ENCODE assay signal across 7 mouse cellular contexts in genomic region chr9:79792841-79793835, GRCm38 (mm10). TPM values are rescaled to one million over a fixed set of nuclear protein-coding genes. Genes with fewer than 3 reads are reported as not detected.
A peak's percentile ranks its signal among the peaks of the same experiment; 100 is the strongest.
DNase-seq lines count a peak whose midpoint lies in the region; ATAC-seq lines count a peak whose summit lies in the region.

TSS of gene Tmem30a (minus strand) at chr9:79793507.

- no peaks in the 10 kb centered on the region for H3K9me3 ChIP-seq in embryonic facial prominence, embryonic 12.5 days
- no peaks in the 10 kb centered on the region for H3K9me3 ChIP-seq in limb, embryonic 11.5 days (ENCODE audit: control insufficient read depth, low read length)
- H3K9me3 ChIP-seq in midbrain, embryonic 14.5 days (ENCODE audit: control insufficient read depth, low read length), result no peaks in the 10 kb centered on the region

- peak within 1 kb of the TSS; percentile 90 for H3K27ac ChIP-seq in embryonic facial prominence, embryonic 12.5 days
- H3K27ac ChIP-seq in limb, embryonic 11.5 days (replicated peaks; ENCODE audit: low read depth, low read length), result peak within 1 kb of the TSS; percentile 72
- H3K27ac ChIP-seq in midbrain, embryonic 14.5 days (replicated peaks; ENCODE audit: low read depth, low read length), result peak within 1 kb of the TSS; percentile 87

- H3K4me2 ChIP-seq in embryonic facial prominence, embryonic 12.5 days (replicated peaks), result peak within 1 kb of the TSS; percentile 57
- peak within 1 kb of the TSS; percentile 59 for H3K4me2 ChIP-seq in limb, embryonic 11.5 days (ENCODE audit: low read depth, severe bottlenecking)
- peak within 1 kb of the TSS; percentile 59 for H3K4me2 ChIP-seq in midbrain, embryonic 14.5 days (ENCODE audit: low read length)

- no peaks in the 10 kb centered on the region for H3K27me3 ChIP-seq in embryonic facial prominence, embryonic 12.5 days
- no peaks in the 10 kb centered on the region for H3K27me3 ChIP-seq in limb, embryonic 11.5 days (ENCODE audit: control insufficient read depth, insufficient read depth, low read length)
- H3K27me3 ChIP-seq in midbrain, embryonic 14.5 days (ENCODE audit: control insufficient read depth, insufficient read depth, low read length), result no peaks in the 10 kb centered on the region

- H3K9ac ChIP-seq in embryonic facial prominence, embryonic 12.5 days, result peak within 1 kb of the TSS; percentile 78
- H3K9ac ChIP-seq in limb, embryonic 11.5 days (ENCODE audit: low read length), result peak within 1 kb of the TSS; percentile 79
- H3K9ac ChIP-seq in midbrain, embryonic 14.5 days (replicated peaks; ENCODE audit: low read length), result peak within 1 kb of the TSS; percentile 92

- no peaks in the 10 kb centered on the region for H3K36me3 ChIP-seq in embryonic facial prominence, embryonic 12.5 days
- H3K36me3 ChIP-seq in limb, embryonic 11.5 days (ENCODE audit: control insufficient read depth, insufficient read depth, low read length), result no peaks in the 10 kb centered on the region
- no peaks in the 10 kb centered on the region for H3K36me3 ChIP-seq in midbrain, embryonic 14.5 days (ENCODE audit: control insufficient read depth, insufficient read depth, low read length)

- DNase-seq in adrenal gland, postnatal 25 days, result peak; percentile 94
- peak; percentile 100 for DNase-seq in heart, adult 11 months
- peak; percentile 91 for DNase-seq in kidney, adult 18-20 months
- peak; percentile 87 for DNase-seq in limb, embryonic 11.5 days (ENCODE audit: low spot score)
- DNase-seq in midbrain, embryonic 14.5 days, result peak; percentile 99
- DNase-seq in spleen, adult 18-20 months, result peak; percentile 82 to 84

- under 1% methylated on average over 91 of the region's 91 CpGs for WGBS in embryonic facial prominence, embryonic 12.5 days
- WGBS in limb, embryonic 11.5 days, result under 1% methylated on average over 90 of the region's 91 CpGs
- WGBS in midbrain, embryonic 14.5 days, result under 1% methylated on average over 91 of the region's 91 CpGs

- H3K4me3 ChIP-seq in embryonic facial prominence, embryonic 12.5 days, result peak within 1 kb of the TSS; percentile 73
- H3K4me3 ChIP-seq in limb, embryonic 11.5 days (ENCODE audit: low read depth, low read length), result peak within 1 kb of the TSS; percentile 94
- H3K4me3 ChIP-seq in midbrain, embryonic 14.5 days (replicated peaks; ENCODE audit: low read depth, low read length), result peak within 1 kb of the TSS; percentile 96

- no peaks in the 10 kb centered on the region for H3K4me1 ChIP-seq in embryonic facial prominence, embryonic 12.5 days
- H3K4me1 ChIP-seq in limb, embryonic 11.5 days (ENCODE audit: control insufficient read depth, insufficient read depth, low read length), result no peaks in the 10 kb centered on the region
- H3K4me1 ChIP-seq in midbrain, embryonic 14.5 days (ENCODE audit: control insufficient read depth, insufficient read depth, low read length), result peaks cover 17% of the 10 kb centered on the region

- peak; percentile 94 for ATAC-seq in embryonic facial prominence, embryonic 12.5 days (ENCODE audit: insufficient number of reproducible peaks, insufficient read depth, low FRiP score, low TSS enrichment)
- ATAC-seq in limb, embryonic 11.5 days (ENCODE audit: insufficient number of reproducible peaks, low FRiP score, low TSS enrichment, low read depth), result peak; percentile 96
- peak; percentile 98 for ATAC-seq in midbrain, embryonic 14.5 days (ENCODE audit: low FRiP score, low TSS enrichment)

RNA-seq across cellular contexts. Expression of gene Tmem30a, which starts in this region (rescaled TPM):
- total RNA-seq in adrenal gland, postnatal 25 days (2021), result 125 and 133 TPM in 2 replicates
- polyA plus RNA-seq in embryonic facial prominence, embryonic 12.5 days (2016; fragmentation: Nextera tagmentation; extraction: Ambion mirVana), result 57.3 and 60.8 TPM in 2 replicates
- polyA plus RNA-seq in limb, embryonic 11.5 days (2014; fragmentation: Nextera tagmentation; extraction: Ambion mirVana), result 44.1 and 47.7 TPM in 2 replicates
- polyA plus RNA-seq in midbrain, embryonic 14.5 days (2014; fragmentation: Nextera tagmentation; extraction: Ambion mirVana), result 103 and 131 TPM in 2 replicates

Comparison
In these comparisons a context has a peak if more than half of its experiments do, and no peak if none do; other contexts are left out.
1. Peak in every context shown above with its lines: DNase-seq, ATAC-seq, H3K4me3 ChIP-seq and H3K27ac ChIP-seq.